Mouse (Mus musculus): ENCODE results near the gene Pced1b. TPM values are rescaled to one million over a fixed set of nuclear protein-coding genes. Genes with fewer than 3 reads are reported as not detected.
A peak's percentile ranks its signal among the peaks of the same experiment; 100 is the strongest.

The Pced1b gene
- polyA plus RNA-seq, 1 experiment from 2014 or later: 6.4 TPM

- Histone ChIP-seq H3K4me2 (no peak overlapping the region), H3K4me1 (no peaks in the 10 kb centered on the region), H3K9me3 (replicated peaks) (no peaks in the 10 kb centered on the region), H3K27me3 (replicated peaks) (no peaks in the 10 kb centered on the region), H3K9ac (no peak overlapping the region), H3K4me3 (no peak overlapping the region), H3K27ac (no peak overlapping the region), H3K36me3 (no peaks in the 10 kb centered on the region)
- 73% methylated on average over 17 of the region's 17 CpGs for WGBS (ENCODE audit: insufficient replicate concordance)
- ATAC-seq: no peak
These were observed 11.8 kb downstream of the Pced1b start for GRCm38 (mm10) chr15:97258483-97259230.

GRCm38 (mm10) chr15:97259300-97259699 lies 12.4 kb downstream of the Pced1b start:
- ATAC-seq: no peak

DNA sequence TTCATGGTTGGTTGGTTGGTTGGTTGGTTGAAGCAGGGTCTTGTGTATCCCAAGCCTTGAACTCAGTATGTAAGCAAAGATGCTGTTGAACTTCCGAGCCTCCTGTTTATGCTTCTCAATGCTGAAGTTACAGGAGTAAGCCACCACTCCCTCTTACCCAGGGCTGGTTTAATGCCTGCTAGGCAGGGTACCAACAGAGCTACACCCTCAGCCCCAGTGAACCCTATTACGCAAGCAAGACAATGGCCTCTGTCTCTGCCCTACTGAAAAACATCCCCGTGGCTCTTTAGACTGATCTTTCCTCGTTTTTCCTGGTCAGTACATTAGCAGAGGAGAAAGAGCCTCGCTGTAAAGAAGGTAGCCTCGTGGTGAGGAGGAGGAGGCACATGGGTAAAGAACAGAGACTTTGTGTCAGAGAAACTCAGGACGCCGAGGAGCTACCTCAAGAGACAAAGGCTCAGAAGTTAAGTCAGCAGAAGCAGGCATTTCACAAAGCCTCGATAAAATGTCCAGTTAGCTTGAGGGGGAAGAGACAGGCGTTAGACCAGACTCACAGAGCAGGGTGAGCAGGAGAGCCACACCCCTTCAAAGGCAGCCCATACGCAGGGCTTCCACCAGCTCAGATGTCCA lies 13.2 kb downstream of the Pced1b start:
- H3K27me3 ChIP-seq (replicated peaks): no peaks in the 10 kb centered on the region
- no peaks in the 10 kb centered on the region for H3K36me3 ChIP-seq
- no peak overlapping the region for H3K4me3 ChIP-seq
- no peak for ATAC-seq
- H3K4me1 ChIP-seq: no peaks in the 10 kb centered on the region
- WGBS (ENCODE audit: insufficient replicate concordance): 60% methylated on average over 11 of the region's 11 CpGs
- H3K9me3 ChIP-seq (replicated peaks): no peaks in the 10 kb centered on the region
- H3K27ac ChIP-seq: no peak overlapping the region
- no peak overlapping the region for H3K9ac ChIP-seq
- no peak overlapping the region for H3K4me2 ChIP-seq

More at GRCm38 (mm10) chr15:97259300-97259699, 12.4 kb downstream of the Pced1b start:
- H3K4me2 ChIP-seq: no peak overlapping the region
- H3K9me3 ChIP-seq (replicated peaks): no peaks in the 10 kb centered on the region
- no peak overlapping the region for H3K9ac ChIP-seq
- H3K27ac ChIP-seq: no peak overlapping the region
- H3K4me3 ChIP-seq: no peak overlapping the region
- 79% methylated on average over 8 of the region's 8 CpGs for WGBS (ENCODE audit: insufficient replicate concordance)
- H3K36me3 ChIP-seq: no peaks in the 10 kb centered on the region
- no peaks in the 10 kb centered on the region for H3K4me1 ChIP-seq
- no peaks in the 10 kb centered on the region for H3K27me3 ChIP-seq (replicated peaks)

DNA sequence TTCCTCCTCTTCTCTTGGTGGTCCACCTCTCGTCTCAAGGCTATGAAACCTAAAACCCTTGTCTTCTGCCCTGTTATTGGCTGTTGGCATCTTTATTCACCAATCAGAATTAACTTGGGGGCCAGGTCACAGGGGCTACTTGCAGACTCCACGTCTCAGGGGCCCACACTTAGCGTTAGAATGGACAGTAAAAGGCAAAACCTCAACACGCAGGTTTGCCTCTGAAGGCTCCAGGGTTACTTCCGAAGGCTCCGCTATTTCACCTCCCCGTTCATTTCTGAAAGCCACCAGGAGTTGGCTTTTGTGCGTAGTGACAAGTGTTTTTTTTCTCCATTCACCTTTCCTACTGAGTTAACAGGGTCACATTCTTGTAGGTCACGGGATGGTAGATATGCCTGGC lies 15.3 kb downstream of the Pced1b start:
- ATAC-seq: no peak

DNA sequence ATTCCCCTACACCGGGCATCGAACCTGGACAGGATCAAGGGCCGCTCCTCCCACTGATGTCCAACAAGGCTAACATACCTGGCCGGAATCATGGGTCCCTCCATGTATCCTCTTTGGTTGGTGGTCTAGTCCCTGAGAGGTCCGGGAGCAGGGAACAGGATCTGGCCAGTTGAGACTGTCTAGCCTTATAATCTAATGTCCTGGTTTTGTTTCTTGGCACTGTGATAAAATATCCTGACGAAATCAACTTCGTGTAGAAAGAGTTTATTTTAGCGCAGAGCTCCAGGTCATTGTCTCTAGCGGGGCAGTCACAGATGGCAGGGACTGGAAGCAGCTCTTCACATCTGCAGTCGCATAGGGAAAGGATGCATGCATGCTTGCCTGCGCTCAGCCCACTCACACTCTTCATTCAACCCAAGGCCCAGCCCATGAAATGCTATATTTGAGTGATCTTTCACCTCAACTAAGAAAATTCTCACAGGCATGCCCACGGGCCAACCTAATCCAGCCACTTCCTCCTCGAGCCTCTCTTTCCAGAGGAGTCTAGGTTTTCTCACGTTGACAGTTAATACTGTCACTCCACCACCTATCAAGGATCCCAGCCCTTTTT lies 19.4 kb downstream of the Pced1b start:
- no peaks in the 10 kb centered on the region for H3K27me3 ChIP-seq (replicated peaks)
- 63% methylated on average over 14 of the region's 14 CpGs for WGBS (ENCODE audit: insufficient replicate concordance)

More for the DNA sequence above, 15.3 kb downstream of the Pced1b start:
- H3K4me3 ChIP-seq: no peak overlapping the region
- H3K9me3 ChIP-seq (replicated peaks): no peaks in the 10 kb centered on the region
- no peak overlapping the region for H3K4me2 ChIP-seq
- no peak overlapping the region for H3K9ac ChIP-seq
- no peaks in the 10 kb centered on the region for H3K4me1 ChIP-seq
- H3K27me3 ChIP-seq (replicated peaks): no peaks in the 10 kb centered on the region
- no peaks in the 10 kb centered on the region for H3K36me3 ChIP-seq
- no peak overlapping the region for H3K27ac ChIP-seq
- WGBS (ENCODE audit: insufficient replicate concordance): 68% methylated on average over 9 of the region's 9 CpGs

DNA sequence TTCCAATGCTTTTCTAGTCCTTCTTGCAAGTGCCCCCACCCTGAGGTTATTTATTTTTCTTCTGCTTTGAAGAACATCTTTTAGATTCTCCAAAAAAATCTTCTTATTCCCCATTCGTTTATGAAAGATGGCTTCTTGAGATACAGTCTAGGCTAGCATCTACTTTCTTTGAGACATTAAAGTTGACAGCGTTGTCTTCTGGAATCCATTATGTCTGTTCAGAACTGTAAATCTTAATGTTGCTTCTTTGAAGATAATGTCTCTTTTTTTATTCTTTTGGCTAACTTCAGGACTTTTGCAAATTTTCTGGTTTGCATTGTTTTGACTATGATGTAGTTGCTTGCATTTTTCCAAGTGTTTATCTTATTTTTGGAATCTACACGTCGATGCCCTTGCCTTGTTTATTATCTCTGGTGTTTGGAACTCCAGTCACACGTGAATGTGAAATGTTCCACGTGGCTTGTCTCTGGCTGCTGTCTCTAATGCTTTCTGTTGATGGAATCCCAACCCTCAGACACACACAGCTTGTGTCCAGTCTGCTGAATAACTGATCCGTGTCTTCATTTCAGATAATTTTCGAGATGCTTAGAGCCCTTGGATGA lies 20.3 kb downstream of the Pced1b start:
- H3K36me3 ChIP-seq: no peaks in the 10 kb centered on the region
- H3K4me3 ChIP-seq: no peak overlapping the region
- ATAC-seq: no peak
- no peaks in the 10 kb centered on the region for H3K9me3 ChIP-seq (replicated peaks)
- H3K9ac ChIP-seq: no peak overlapping the region
- H3K4me2 ChIP-seq: no peak overlapping the region
- H3K4me1 ChIP-seq: no peaks in the 10 kb centered on the region
- no peak overlapping the region for H3K27ac ChIP-seq
- no peaks in the 10 kb centered on the region for H3K27me3 ChIP-seq (replicated peaks)
- WGBS (ENCODE audit: insufficient replicate concordance): 61% methylated on average over 8 of the region's 8 CpGs

More for the DNA sequence above, 19.4 kb downstream of the Pced1b start:
- no peaks in the 10 kb centered on the region for H3K36me3 ChIP-seq
- H3K4me3 ChIP-seq: no peak overlapping the region
- no peak overlapping the region for H3K4me2 ChIP-seq
- H3K4me1 ChIP-seq: no peaks in the 10 kb centered on the region
- no peak overlapping the region for H3K9ac ChIP-seq
- no peak for ATAC-seq
- H3K27ac ChIP-seq: no peak overlapping the region
- no peaks in the 10 kb centered on the region for H3K9me3 ChIP-seq (replicated peaks)

- WGBS (ENCODE audit: insufficient replicate concordance): 39% methylated on average over 7 of the region's 7 CpGs
These were observed 25.2 kb downstream of the Pced1b start for GRCm38 (mm10) chr15:97271985-97272697.

GRCm38 (mm10) chr15:97272831-97273230 lies 25.9 kb downstream of the Pced1b start:
- Histone ChIP-seq H3K4me1 (no peaks in the 10 kb centered on the region), H3K27ac (no peak overlapping the region), H3K36me3 (no peaks in the 10 kb centered on the region), H3K9me3 (replicated peaks) (no peaks in the 10 kb centered on the region), H3K4me3 (no peak overlapping the region), H3K9ac (no peak overlapping the region), H3K4me2 (no peak overlapping the region), H3K27me3 (replicated peaks) (no peaks in the 10 kb centered on the region)
- no peak for ATAC-seq
- WGBS (ENCODE audit: insufficient replicate concordance): 67% methylated on average over 3 of the region's 3 CpGs

More at GRCm38 (mm10) chr15:97271985-97272697, 25.2 kb downstream of the Pced1b start:
- no peaks in the 10 kb centered on the region for H3K4me1 ChIP-seq
- H3K9ac ChIP-seq: no peak overlapping the region
- H3K9me3 ChIP-seq (replicated peaks): no peaks in the 10 kb centered on the region
- 0 out of 2 replicates have a peak, but pooled peaks have one; percentile 15 for ATAC-seq
- no peak overlapping the region for H3K4me2 ChIP-seq
- no peaks in the 10 kb centered on the region for H3K36me3 ChIP-seq
- no peak overlapping the region for H3K4me3 ChIP-seq
- H3K27me3 ChIP-seq (replicated peaks): no peaks in the 10 kb centered on the region
- H3K27ac ChIP-seq: no peak overlapping the region

DNA sequence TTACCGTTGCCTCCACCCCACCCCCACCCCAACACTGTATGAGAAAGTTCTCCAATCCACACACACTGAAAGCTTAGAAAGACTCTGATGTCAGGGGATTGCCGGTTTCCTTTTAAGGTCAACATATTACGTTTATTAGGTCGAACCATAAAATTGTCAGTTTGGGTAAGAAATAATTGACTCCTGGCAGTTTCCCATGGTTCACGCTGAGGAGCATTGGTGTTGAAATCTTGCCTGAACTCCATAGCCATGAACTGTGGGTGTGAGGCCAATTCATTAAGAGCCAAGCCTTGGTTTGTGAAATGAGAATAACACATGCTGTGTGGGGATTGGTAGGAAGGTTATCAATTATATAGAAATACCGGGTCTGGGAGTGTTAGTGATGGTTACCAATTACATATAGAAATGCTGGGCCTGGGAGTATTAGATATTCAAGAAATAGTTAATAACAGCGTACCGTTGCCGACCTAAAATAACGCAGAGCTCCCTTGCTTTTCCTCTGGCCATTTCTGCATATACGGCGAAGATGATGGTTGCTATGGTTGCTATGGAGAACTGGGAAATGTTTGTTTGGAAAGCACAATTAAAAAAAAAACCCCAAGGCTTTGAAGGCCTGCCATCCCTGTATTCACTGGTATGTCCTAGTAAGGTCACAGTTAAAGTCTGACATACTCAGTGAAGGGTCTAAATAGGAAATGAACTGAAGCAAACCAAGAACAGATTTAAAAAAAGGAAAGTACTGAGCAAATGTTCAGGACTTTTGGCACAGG lies 28.9 kb downstream of the Pced1b start:
- no peaks in the 10 kb centered on the region for H3K27me3 ChIP-seq (replicated peaks)
- ATAC-seq: no peak
- no peaks in the 10 kb centered on the region for H3K9me3 ChIP-seq (replicated peaks)
- WGBS (ENCODE audit: insufficient replicate concordance): 81% methylated on average over 12 of the region's 12 CpGs
- no peak overlapping the region for H3K9ac ChIP-seq
- no peak overlapping the region for H3K27ac ChIP-seq
- H3K36me3 ChIP-seq: no peaks in the 10 kb centered on the region
- no peak overlapping the region for H3K4me2 ChIP-seq
- peaks cover 1% of the 10 kb centered on the region; the same call in 1 of the 2 replicates for H3K4me1 ChIP-seq
- no peak overlapping the region for H3K4me3 ChIP-seq

DNA sequence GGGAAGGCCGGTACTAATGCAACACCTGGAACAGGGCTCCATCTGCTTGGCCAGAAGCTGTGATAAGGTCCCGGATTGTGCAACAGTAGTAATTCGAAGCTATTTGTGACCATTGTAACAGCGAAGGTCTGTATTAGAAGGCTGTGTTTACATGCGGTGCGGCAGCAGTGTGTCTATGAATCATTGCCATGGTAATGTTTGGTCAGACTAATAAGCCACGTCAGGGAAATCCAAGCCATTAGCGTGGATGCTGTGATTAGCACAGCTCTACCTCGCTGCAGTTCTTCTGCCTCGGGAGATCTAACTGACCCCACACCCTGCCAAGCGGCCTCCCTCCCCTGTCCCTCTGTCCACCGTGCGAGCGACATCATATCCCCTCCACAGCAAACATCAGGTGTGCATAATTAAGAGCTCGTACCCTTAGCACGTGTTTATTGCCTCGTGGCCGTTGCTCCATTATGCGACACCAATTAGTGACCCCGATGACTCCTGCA lies 29.8 kb downstream of the Pced1b start:
- Histone ChIP-seq H3K27me3 (replicated peaks) (no peaks in the 10 kb centered on the region), H3K4me2 (no peak overlapping the region), H3K9ac (no peak overlapping the region), H3K4me3 (no peak overlapping the region), H3K36me3 (no peaks in the 10 kb centered on the region), H3K27ac (no peak overlapping the region), H3K9me3 (replicated peaks) (no peaks in the 10 kb centered on the region), H3K4me1 (peaks cover 3% of the 10 kb centered on the region; the same call in 1 of the 2 replicates)
- WGBS (ENCODE audit: insufficient replicate concordance): 74% methylated on average over 20 of the region's 20 CpGs
- ATAC-seq: no peak

- H3K4me3 ChIP-seq: no peak overlapping the region
- H3K4me2 ChIP-seq: no peak overlapping the region
- H3K27me3 ChIP-seq (replicated peaks): no peaks in the 10 kb centered on the region
- H3K4me1 ChIP-seq: peaks cover 3% of the 10 kb centered on the region; the same call in 1 of the 2 replicates
- no peaks in the 10 kb centered on the region for H3K36me3 ChIP-seq
- 75% methylated on average over 10 of the region's 10 CpGs for WGBS (ENCODE audit: insufficient replicate concordance)
- no peak for ATAC-seq
- H3K9ac ChIP-seq: no peak overlapping the region
- no peak overlapping the region for H3K27ac ChIP-seq
- H3K9me3 ChIP-seq (replicated peaks): no peaks in the 10 kb centered on the region
These were observed 30.4 kb downstream of the Pced1b start for GRCm38 (mm10) chr15:97277328-97277727.
